ENCODE assay signal across 19 mouse cellular contexts in genomic region chr1:184260722-184261384, GRCm38 (mm10).
A peak's percentile ranks its signal among the peaks of the same experiment; 100 is the strongest.
DNase-seq lines count a peak whose midpoint lies in the region; TF ChIP-seq lines count a peak whose summit lies in the region.
"Had no signal": no experiment of that assay in that cellular context is flagged by ENCODE, and none has a peak within 500 bp of the region (broad histone marks: within the 10 kb centered on the region; RNA-seq: fewer than 3 reads in every experiment).

No protein-coding gene starts in this region.

- H3K27me3 ChIP-seq in CH12.LX (replicated peaks) = no peaks in the 10 kb centered on the region
- H3K27me3 ChIP-seq in splenic B cell, adult 2 months (ENCODE audit: control insufficient read depth, insufficient read depth, low read length, poor library complexity, severe bottlenecking) = no peaks in the 10 kb centered on the region
- H3K27me3 ChIP-seq: limb, embryonic 15.5 days; neural tube, embryonic 15.5 days had no signal

- TF ChIP-seq EP300 in CH12.LX (IDR thresholded peaks at IDR 0.05; ENCODE audit: low read length) = peak; percentile 92

- H3K27ac ChIP-seq in gastrocnemius, adult 2 months = peak overlapping the region; percentile 53
- H3K27ac ChIP-seq in CH12.LX (ENCODE audit: insufficient read depth, low read depth) = peak overlapping the region; percentile 87
- H3K27ac ChIP-seq: hindbrain, postnatal 0 days; kidney, postnatal 0 days; limb, embryonic 15.5 days; neural tube, embryonic 15.5 days had no signal

- in situ Hi-C loops in CH12.LX (cut with MboI; ENCODE audit: low pct_ligation_motif_present, low pct_unique_long_range_greater_than_20kb, low sequenced_read_pairs) = loop anchor here (10.0 to 25.0 kb wide), 3 partner anchors 124 to 474 kb away; partner anchors contain the start of gene Hlx

- no peak overlapping the region for H3K9ac ChIP-seq in CH12.LX (ENCODE audit: insufficient read depth, low read depth)
- H3K9ac ChIP-seq: limb, embryonic 15.5 days; lung, embryonic 14.5 days; neural tube, embryonic 15.5 days had no signal

- H3K4me3 ChIP-seq in gastrocnemius, adult 2 months = no peak overlapping the region
- H3K4me3 ChIP-seq in CH12.LX (replicated peaks in 1 of 3; ENCODE audit: low read depth in 2 of 3, low read length in 2 of 3, poor library complexity in 1 of 3) = no peak overlapping the region
- H3K4me3 ChIP-seq: limb, embryonic 15.5 days; megakaryocyte, embryonic 14.5 days; neural tube, embryonic 15.5 days had no signal

- no peaks in the 10 kb centered on the region for H3K36me3 ChIP-seq in CH12.LX (replicated peaks in 1 of 2; ENCODE audit: control insufficient read depth in 1 of 2, insufficient read depth in 1 of 2, low read length in 1 of 2)
- no peaks in the 10 kb centered on the region for H3K36me3 ChIP-seq in splenic B cell, adult 2 months (ENCODE audit: control insufficient read depth, insufficient read depth, low read length, poor library complexity, severe bottlenecking)
- H3K36me3 ChIP-seq: limb, embryonic 15.5 days; neural tube, embryonic 15.5 days had no signal

- TF ChIP-seq RAD21 in CH12.LX (IDR thresholded peaks at IDR 0.05; ENCODE audit: low read depth, low read length) = no peak; the same call in none of the 2 replicates

- dilution Hi-C loops in CH12.LX (cut with MboI; ENCODE audit: extremely low pct_ligation_motif_present, extremely low pct_unique_long_range_greater_than_20kb, low sequenced_read_pairs) = no loop called here

- H3K9me3 ChIP-seq in CH12.LX (replicated peaks; ENCODE audit: low read length) = peaks cover 14% of the 10 kb centered on the region
- H3K9me3 ChIP-seq: limb, embryonic 15.5 days; neural tube, embryonic 15.5 days had no signal

- H3K4me2 ChIP-seq in CH12.LX (ENCODE audit: insufficient read depth, low read depth, poor library complexity, severe bottlenecking) = peak overlapping the region; percentile 46
- H3K4me2 ChIP-seq: limb, embryonic 15.5 days; lung, embryonic 14.5 days; neural tube, embryonic 15.5 days had no signal

- no peak for TF ChIP-seq POLR2A in CH12.LX (IDR thresholded peaks at IDR 0.05; ENCODE audit: low read depth, low read length)

- TF ChIP-seq CTCF in gastrocnemius, adult 2 months (IDR thresholded peaks at IDR 0.05) = no peak
- no peak for TF ChIP-seq CTCF in CH12.LX (conservative IDR thresholded peaks at IDR 0.05 in 1 of 2, IDR thresholded peaks at IDR 0.05 in 1 of 2; ENCODE audit: low read depth in 2 of 2, low read length in 2 of 2)

- H3K79me2 ChIP-seq in CH12.LX (replicated peaks; ENCODE audit: control insufficient read depth, extremely low read depth, insufficient read depth, poor library complexity, severe bottlenecking) = no peaks in the 10 kb centered on the region

- no peak for DNase-seq in gastrocnemius, adult 2 months
- no peak for DNase-seq in gastrocnemius, postnatal 14 days
- peak; percentile 23 to 24 for DNase-seq in spleen, adult 18-20 months
- no peak for DNase-seq in spleen, postnatal 14 days (ENCODE audit: low spot score in 2 of 2)
- peak; percentile 89 for DNase-seq in CH12.LX (ENCODE audit: extremely low read depth)
- DNase-seq in splenic B cell, adult 2 months (ENCODE audit: low read depth, low spot score) = peak; percentile 58
- no peak for DNase-seq in urinary bladder, adult 2 months (ENCODE audit: low spot score)
- no peak for DNase-seq in right cerebral cortex, postnatal 25 days
- DNase-seq: adrenal gland, postnatal 10 days; cerebellum, adult 9-11 months; heart, postnatal 36 days; lung, embryonic 14.5 days; retina, postnatal 1 day; thymus, postnatal 36 days had no signal

- intact Hi-C loops in gastrocnemius, adult 2 months (cut with DNase I) = loop anchor here (5.0 kb wide), 1 partner anchor 186 kb away; no protein-coding TSS in a partner anchor
- intact Hi-C loops in gastrocnemius, postnatal 14 days (cut with DNase I; ENCODE audit: low total_unique reads) = loop anchor here (10.0 kb wide), 2 partner anchors 184 to 514 kb away; no protein-coding TSS in a partner anchor

- H3K4me1 ChIP-seq in CH12.LX (ENCODE audit: control insufficient read depth in 1 of 2, insufficient read depth in 2 of 2) = peaks cover 19 to 46% of the 10 kb centered on the region in 2 experiments
- H3K4me1 ChIP-seq: limb, embryonic 15.5 days had no signal

TF ChIP-seq in CH12.LX, 34 proteins besides CTCF, POLR2A, EP300 and RAD21:
- peak; percentile 80 for TF ChIP-seq TCF12 (IDR thresholded peaks at IDR 0.05; ENCODE audit: low read depth, low read length)
- TF ChIP-seq IRF4 (IDR thresholded peaks at IDR 0.05; ENCODE audit: low read depth, low read length) = peak; percentile 88
- peak; percentile 78 for TF ChIP-seq MYC (IDR thresholded peaks at IDR 0.05; ENCODE audit: low read depth, low read length)
- no peak for TF ChIP-seq GABPA (IDR thresholded peaks at IDR 0.05; ENCODE audit: insufficient replicate concordance, low read depth, low read length)
- TF ChIP-seq MAFK (IDR thresholded peaks at IDR 0.05; ENCODE audit: insufficient replicate concordance, low read length) = peak; percentile 92
- no peak for TF ChIP-seq USF2 (conservative IDR thresholded peaks at IDR 0.05; ENCODE audit: low read depth, low read length)
- peak; percentile 86 for TF ChIP-seq BHLHE40 (IDR thresholded peaks at IDR 0.05; ENCODE audit: low read depth, low read length)
- TF ChIP-seq SIN3A (IDR thresholded peaks at IDR 0.05; ENCODE audit: low read length) = peak; percentile 85
- peak; percentile 57 for TF ChIP-seq JUN (IDR thresholded peaks at IDR 0.05; ENCODE audit: insufficient read depth, low read depth, low read length)
- peak; percentile 26; the same call in 1 of the 2 replicates for TF ChIP-seq NELFE (IDR thresholded peaks at IDR 0.05; ENCODE audit: low read depth, low read length)
- peak; percentile 76 for TF ChIP-seq CHD2 (IDR thresholded peaks at IDR 0.05; ENCODE audit: low read length)
- TF ChIP-seq KAT2A (IDR thresholded peaks at IDR 0.05; ENCODE audit: insufficient replicate concordance, low read length) = 0 out of 2 replicates have a peak, but pooled peaks have one; percentile 49
- TF ChIP-seq PAX5 (IDR thresholded peaks at IDR 0.05; ENCODE audit: low read length) = no peak
- no peak; the same call in 1 of the 2 replicates for TF ChIP-seq UBTF (IDR thresholded peaks at IDR 0.05; ENCODE audit: low read depth, low read length)
- peak; percentile 14; the same call in 1 of the 2 replicates for TF ChIP-seq SMC3 (IDR thresholded peaks at IDR 0.05; ENCODE audit: low read depth, low read length)
- no peak for TF ChIP-seq CHD1 (IDR thresholded peaks at IDR 0.05; ENCODE audit: low read depth, low read length)
- TF ChIP-seq MAX (IDR thresholded peaks at IDR 0.05; ENCODE audit: low read length) = peak; percentile 89
- TF ChIP-seq ZKSCAN1 (IDR thresholded peaks at IDR 0.05; ENCODE audit: borderline replicate concordance, low read depth, low read length) = no peak
- TF ChIP-seq MEF2A (IDR thresholded peaks at IDR 0.05; ENCODE audit: borderline replicate concordance, low read depth, low read length) = peak; percentile 97
- TF ChIP-seq MXI1 (IDR thresholded peaks at IDR 0.05; ENCODE audit: low read depth, low read length) = peak; percentile 80
- 0 out of 2 replicates have a peak, but pooled peaks have one; percentile 31 for TF ChIP-seq TBP (conservative IDR thresholded peaks at IDR 0.05; ENCODE audit: low read depth, low read length)
- peak; percentile 80 for TF ChIP-seq RCOR1 (conservative IDR thresholded peaks at IDR 0.05; ENCODE audit: low read depth, low read length)
- TF ChIP-seq ETS1 (conservative IDR thresholded peaks at IDR 0.05; ENCODE audit: low read depth, low read length) = peak; percentile 97
- TF ChIP-seq ZC3H11A (IDR thresholded peaks at IDR 0.05; ENCODE audit: low read depth, low read length) = no peak
- TF ChIP-seq POLR2AphosphoS2 (IDR thresholded peaks at IDR 0.05; ENCODE audit: low read depth, low read length) = no peak
- peak; percentile 56 for TF ChIP-seq JUND (conservative IDR thresholded peaks at IDR 0.05; ENCODE audit: low read depth, low read length)
- peak; percentile 49 for TF ChIP-seq ELF1 (IDR thresholded peaks at IDR 0.05; ENCODE audit: low read depth, low read length)
- 0 out of 2 replicates have a peak, but pooled peaks have one; percentile 24 for TF ChIP-seq E2F4 (IDR thresholded peaks at IDR 0.05; ENCODE audit: insufficient replicate concordance, low read depth, low read length)
- TF ChIP-seq NRF1 (IDR thresholded peaks at IDR 0.05; ENCODE audit: low read depth, low read length) = no peak
- peak; percentile 55 for TF ChIP-seq HCFC1 (IDR thresholded peaks at IDR 0.05; ENCODE audit: low read depth, low read length)
- TF ChIP-seq ZMIZ1 (IDR thresholded peaks at IDR 0.05; ENCODE audit: low read depth, low read length) = 0 out of 2 replicates have a peak, but pooled peaks have one; percentile 55
- peak; percentile 89 for TF ChIP-seq MAZ (IDR thresholded peaks at IDR 0.05; ENCODE audit: low read depth, low read length)
- no peak for TF ChIP-seq ZNF384 (IDR thresholded peaks at IDR 0.05; ENCODE audit: low read depth, low read length)
- TF ChIP-seq USF1 (IDR thresholded peaks at IDR 0.05; ENCODE audit: low read depth, low read length) = no peak

Comparison
In these comparisons a context has a peak if more than half of its experiments do, and no peak if none do; other contexts are left out.
1. DNase-seq: peak in spleen, adult 18-20 months (2 of 2), CH12.LX (single experiment) and splenic B cell, adult 2 months (single experiment); none in gastrocnemius, adult 2 months (single experiment), gastrocnemius, postnatal 14 days (single experiment), spleen, postnatal 14 days (0 of 2), urinary bladder, adult 2 months (single experiment) and right cerebral cortex, postnatal 25 days (single experiment).